Mouse (Mus musculus) heart, adult 2 months (tissue): ENCODE measurements around the gene Mnt. TPM values are rescaled to one million over a fixed set of nuclear protein-coding genes. Genes with fewer than 3 reads are reported as not detected.
A peak's percentile ranks its signal among the peaks of the same experiment; 100 is the strongest.

Source experiments
- DNase-seq, 2 experiments: peaks; one replicate each; pipeline ENCODE4 v3.0.0; 2021
- H3K27ac ChIP-seq: fragments of 200-600 bp; 2 replicates; pipeline ENCODE4 v1.8.1; 2022
- H3K27me3 ChIP-seq: fragments of 200-500 bp; 2 replicates; pipeline ENCODE4 v1.6.1; 2012; ENCODE audit warnings: mild to moderate bottlenecking, low read length, inconsistent platforms, mixed read lengths; ENCODE audit not compliant: control insufficient read depth, insufficient read depth
- H3K36me3 ChIP-seq: fragments of 200-500 bp; 2 replicates; pipeline ENCODE4 v1.6.1; 2012; ENCODE audit warnings: low read length, inconsistent platforms; ENCODE audit not compliant: control insufficient read depth, insufficient read depth
- H3K4me1 ChIP-seq: fragments of 200-500 bp; 2 replicates; pipeline ENCODE4 v1.6.1; 2011; ENCODE audit warnings: low read length; ENCODE audit not compliant: control insufficient read depth, insufficient read depth
- H3K4me3 ChIP-seq: fragments of 200-600 bp; 2 replicates; pipeline ENCODE4 v1.8.1; 2022
- H3K79me2 ChIP-seq: fragments of 200-500 bp; replicated peaks from 2 replicates; pipeline ENCODE4 v1.6.1; 2012; ENCODE audit warnings: mild to moderate bottlenecking, inconsistent platforms, low read length, moderate library complexity, mixed read lengths; ENCODE audit not compliant: control insufficient read depth, insufficient read depth
- H3K9ac ChIP-seq: fragments of 200-500 bp; 2 replicates; pipeline ENCODE4 v1.6.1; 2012; ENCODE audit warnings: low read depth, mild to moderate bottlenecking, control low read depth, inconsistent platforms, low read length, mixed read lengths
- CTCF ChIP-seq: fragments of 200-600 bp; IDR thresholded peaks from 2 replicates; pipeline ENCODE4 v1.8.1; 2022; ENCODE audit warnings: antibody characterized with exemption, mild to moderate bottlenecking, moderate library complexity
- EP300 ChIP-seq: fragments of 200-500 bp; IDR thresholded peaks from 2 replicates; pipeline ENCODE4 v1.6.1; 2011; ENCODE audit warnings: low read depth, low read length, control low read depth; ENCODE audit not compliant: insufficient read depth
- POLR2A ChIP-seq: fragments of 200-500 bp; IDR thresholded peaks from 2 replicates; pipeline ENCODE4 v1.6.1; 2011; ENCODE audit warnings: mild to moderate bottlenecking, low read depth, low read length, control low read depth; ENCODE audit not compliant: insufficient read depth
- WGBS: fragments of 180-500 bp; shearing (Covaris S2); methylation state at CpG from one replicate; pipeline ENCODE4 v1.1.7; 2018; 5-methylcytosine and 5-hydroxymethylcytosine counted together
- intact Hi-C: fragments of 180-260 bp; cut with DNase I; formaldehyde crosslinking; loops from one replicate; pipeline ENCODE4 v1.15.1; 2025
- polyA plus RNA-seq: library from polyadenylated mRNA; depleted of rRNA; stranded (reverse); fragments of >200 nt; gene quantifications from 2 replicates; pipeline ENCODE4 v1.2.3, GENCODE M21; 2012
- total RNA-seq, 2 experiments: library from RNA; stranded (reverse); gene quantifications; 2 replicates each; pipeline ENCODE4 v1.2.3; 2021

The Mnt gene
- total and polyA plus RNA-seq, 3 experiments, result 6.7 to 10.7 (median 6.9) TPM

DNA sequence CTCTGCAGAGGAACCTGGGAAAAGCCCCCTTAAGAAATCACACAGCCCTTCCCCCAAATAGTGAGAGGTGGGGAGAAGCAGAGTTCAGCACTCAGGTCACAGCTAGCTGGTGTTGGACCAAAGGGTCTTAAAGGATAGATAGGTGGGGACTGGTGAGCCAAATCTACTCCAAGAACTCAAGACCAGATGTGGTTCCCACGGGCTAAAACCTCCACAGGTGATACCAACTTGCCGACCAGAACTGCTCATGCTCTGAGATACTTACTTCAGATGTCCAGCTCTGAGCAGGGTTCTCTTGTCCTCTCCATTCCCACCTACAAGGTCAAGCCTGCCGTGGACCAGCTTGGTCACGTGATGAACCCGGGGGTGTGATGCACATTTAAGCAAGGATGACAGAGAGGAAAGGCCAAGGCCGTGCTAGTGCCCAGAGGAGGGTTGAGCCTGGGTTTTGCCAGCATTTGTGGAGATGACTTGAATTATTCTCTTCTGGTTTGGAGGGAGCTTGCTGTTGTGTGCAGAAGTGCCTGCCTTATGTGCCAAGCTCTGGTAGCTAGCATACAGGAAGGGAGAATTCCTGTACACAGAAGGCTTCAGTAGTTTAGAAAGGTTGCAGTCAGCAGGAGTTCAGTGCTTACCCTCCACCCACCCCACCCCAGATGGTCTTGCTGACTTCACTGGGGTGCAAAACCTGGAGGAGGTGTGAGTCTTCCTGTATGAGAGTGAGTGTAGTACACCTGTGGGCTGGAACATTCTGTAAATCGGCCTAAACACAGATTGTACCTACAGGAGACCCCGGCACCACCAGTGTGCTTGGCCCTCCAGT is 3.0 kb downstream of the Mnt start:
- H3K9ac ChIP-seq, result no peak overlapping the region
- TF ChIP-seq CTCF (no peak), EP300 (no peak), POLR2A (no peak)
- peaks cover 21% of the 10 kb centered on the region for H3K4me1 ChIP-seq
- H3K27me3 ChIP-seq, result no peaks in the 10 kb centered on the region
- whole genome bisulfite sequencing, result 61% methylated on average over 8 of the region's 8 CpGs
- peaks cover 5% of the 10 kb centered on the region; the same call in 1 of the 2 replicates for H3K79me2 ChIP-seq
- H3K36me3 ChIP-seq, result no peaks in the 10 kb centered on the region
- peak overlapping the region; percentile 65 for H3K27ac ChIP-seq
- peak in 1 of 2 experiments; percentile 40 for DNase-seq
- no peak overlapping the region for H3K4me3 ChIP-seq
- intact Hi-C loops, result loop anchor here (5.0 to 10.0 kb wide), 3 partner anchors 186 to 629 kb away; partner anchors contain the start of genes Cluh, Hic1 and Tlcd2

- intact Hi-C loops, result loop anchor here (5.0 to 10.0 kb wide), 3 partner anchors 187 to 628 kb away; partner anchors contain the start of genes Cluh, Hic1 and Tlcd2
- H3K4me1 ChIP-seq, result peaks cover 23% of the 10 kb centered on the region
- WGBS, result 21% methylated on average over 1 of the region's 1 CpGs
These were observed 3.6 kb downstream of the Mnt start for GRCm38 (mm10) chr11:74834359-74834638.

DNA sequence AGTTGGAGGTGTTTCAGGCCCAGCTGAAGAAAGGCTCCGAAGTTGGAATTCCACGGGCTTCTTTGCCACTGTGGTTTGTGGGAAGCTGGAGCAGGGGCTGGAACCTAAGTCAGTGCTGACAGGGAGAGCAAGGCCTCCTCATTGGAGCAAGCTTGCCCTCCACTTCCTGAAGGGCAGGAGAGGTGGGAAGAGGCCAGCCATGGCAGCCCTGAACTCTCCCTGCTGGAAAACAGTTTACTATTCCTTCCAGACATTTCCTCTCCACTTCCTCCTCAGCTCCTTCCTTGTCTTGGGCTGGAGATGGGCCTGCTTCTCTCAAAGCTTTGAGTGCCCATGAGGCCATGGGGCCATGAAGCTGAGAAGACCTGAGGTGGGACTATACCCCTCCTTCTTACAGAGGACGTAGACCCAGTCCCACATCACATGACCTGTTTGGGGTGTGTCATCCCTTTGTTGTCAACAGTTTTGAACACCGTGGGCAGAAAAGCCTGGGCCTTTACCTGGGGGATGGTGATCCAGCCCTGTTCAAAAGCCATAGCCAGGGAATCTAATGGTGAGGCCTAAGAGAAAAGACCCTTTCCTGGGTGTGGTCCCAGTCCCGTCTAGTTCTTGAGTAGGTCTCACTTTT is 4.0 kb downstream of the Mnt start:
- WGBS, result 19% methylated on average over 5 of the region's 5 CpGs
- Histone ChIP-seq H3K27ac (peak overlapping the region; percentile 65), H3K4me3 (no peak overlapping the region), H3K36me3 (no peaks in the 10 kb centered on the region), H3K79me2 (peaks cover 5% of the 10 kb centered on the region; the same call in 1 of the 2 replicates), H3K9ac (no peak overlapping the region), H3K4me1 (peaks cover 25% of the 10 kb centered on the region), H3K27me3 (no peaks in the 10 kb centered on the region)
- no peak for DNase-seq
- TF ChIP-seq CTCF (no peak), POLR2A (no peak), EP300 (no peak)
- intact Hi-C loops, result loop anchor here (5.0 to 10.0 kb wide), 3 partner anchors 187 to 628 kb away; partner anchors contain the start of genes Cluh, Hic1 and Tlcd2

More at GRCm38 (mm10) chr11:74834359-74834638, 3.6 kb downstream of the Mnt start:
- no peaks in the 10 kb centered on the region for H3K36me3 ChIP-seq
- DNase-seq, result no peak
- peak overlapping the region; percentile 65 for H3K27ac ChIP-seq
- H3K4me3 ChIP-seq, result no peak overlapping the region
- peaks cover 5% of the 10 kb centered on the region; the same call in 1 of the 2 replicates for H3K79me2 ChIP-seq
- no peaks in the 10 kb centered on the region for H3K27me3 ChIP-seq
- no peak overlapping the region for H3K9ac ChIP-seq
- TF ChIP-seq EP300 (no peak), POLR2A (no peak), CTCF (peak; percentile 23)

DNA sequence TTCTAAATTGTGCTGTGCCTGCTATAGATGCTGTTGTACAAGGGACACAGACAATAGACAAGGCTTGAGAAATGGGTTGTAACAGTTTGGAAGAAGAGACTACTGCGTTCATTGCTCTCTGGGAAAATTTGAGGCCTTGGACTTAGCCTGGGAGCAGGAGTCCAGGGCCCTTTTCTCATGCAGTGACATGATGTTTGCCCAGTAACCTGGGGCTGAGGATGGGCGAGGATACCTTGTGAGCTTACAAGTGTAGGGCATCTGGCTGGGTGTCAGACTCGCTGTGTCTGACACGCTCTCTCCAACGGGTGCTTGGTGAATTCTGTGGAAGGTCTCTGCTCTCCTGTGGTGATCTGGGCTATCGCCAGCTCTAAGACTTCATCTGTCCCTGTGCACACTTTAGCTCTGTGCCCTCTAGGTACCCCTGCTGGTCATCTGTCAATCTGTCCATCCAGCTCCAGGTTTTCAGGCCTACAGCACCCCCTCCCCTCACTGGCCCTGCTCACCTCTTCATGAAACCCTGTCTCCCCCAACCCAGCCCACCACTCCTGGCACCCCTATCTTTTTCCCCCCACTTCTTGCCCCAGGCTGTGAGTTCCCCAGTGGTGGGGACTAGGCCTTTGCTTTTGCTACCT is 5.0 kb downstream of the Mnt start:
- Histone ChIP-seq H3K79me2 (peaks cover 5% of the 10 kb centered on the region; the same call in 1 of the 2 replicates), H3K36me3 (no peaks in the 10 kb centered on the region), H3K4me1 (peaks cover 25% of the 10 kb centered on the region), H3K4me3 (no peak overlapping the region), H3K27me3 (no peaks in the 10 kb centered on the region), H3K9ac (no peak overlapping the region), H3K27ac (peak overlapping the region; percentile 12; the same call in 1 of the 2 replicates)
- intact Hi-C loops, result loop anchor here (10.0 kb wide), 1 partner anchor 329 kb away; the partner anchor contains the start of gene Hic1
- no peak for DNase-seq
- TF ChIP-seq CTCF (no peak), POLR2A (no peak), EP300 (no peak)
- WGBS, result 82% methylated on average over 6 of the region's 6 CpGs

- no peak for TF ChIP-seq POLR2A
- no peak for TF ChIP-seq EP300
- no peak for TF ChIP-seq CTCF
- no peak overlapping the region for H3K27ac ChIP-seq
- no peak for DNase-seq
- no peak overlapping the region for H3K9ac ChIP-seq
- WGBS, result 93% methylated on average over 22 of the region's 22 CpGs
- no peaks in the 10 kb centered on the region for H3K36me3 ChIP-seq
- peaks cover 25% of the 10 kb centered on the region for H3K4me1 ChIP-seq
- no peaks in the 10 kb centered on the region for H3K27me3 ChIP-seq
- peaks cover 5% of the 10 kb centered on the region; the same call in 1 of the 2 replicates for H3K79me2 ChIP-seq
- intact Hi-C loops, result loop anchor here (10.0 kb wide), 1 partner anchor 328 kb away; the partner anchor contains the start of gene Hic1
- no peak overlapping the region for H3K4me3 ChIP-seq
These were observed 5.7 kb downstream of the Mnt start for GRCm38 (mm10) chr11:74836225-74837055.
